Mouse (Mus musculus) layer of hippocampus, adult 8-10 months (tissue): ENCODE measurements around the gene Marveld3. TPM values are rescaled to one million over a fixed set of nuclear protein-coding genes. Genes with fewer than 3 reads are reported as not detected.

Experiments used
- DNase-seq, 2 experiments: peaks; one replicate each; pipeline ENCODE4 v3.0.0; 2022; ENCODE audit warnings: low spot score in 2 of 2
- total RNA-seq, 4 experiments: library from RNA; stranded (reverse); gene quantifications; 2 replicates each; pipeline ENCODE4 v1.2.4; 2022

Marveld3 gene
- under 1 TPM in 2 of 4 experiments, not detected in 2; 0.20 to 0.25 TPM for total RNA-seq

- DNase-seq: no peak
Observed at GRCm38 (mm10) chr8:109961693-109962367, at the start of gene Marveld3. Gene Marveld3 (minus strand): TSS chr8:109962203.

GRCm38 (mm10) chr8:110010868-110011267, 48.9 kb upstream of the Marveld3 start:
- DNase-seq: peak in 1 of 2 experiments; percentile 45

GRCm38 (mm10) chr8:110008995-110009446, 47.0 kb upstream of the Marveld3 start:
- DNase-seq: no peak

- DNase-seq: no peak
Observed at GRCm38 (mm10) chr8:110008228-110008994, 46.4 kb upstream of the Marveld3 start.

GRCm38 (mm10) chr8:110006312-110007023, 44.5 kb upstream of the Marveld3 start:
- DNase-seq: peak in 1 of 2 experiments; percentile 31

- DNase-seq: no peak
Observed at GRCm38 (mm10) chr8:110004300-110004699, 42.3 kb upstream of the Marveld3 start.

- DNase-seq: no peak
Observed at GRCm38 (mm10) chr8:110002953-110003352, 41.0 kb upstream of the Marveld3 start.

- no peak for DNase-seq
Observed at GRCm38 (mm10) chr8:109999974-110000373, 38.0 kb upstream of the Marveld3 start.

- DNase-seq: no peak
Observed at GRCm38 (mm10) chr8:109998066-109998465, 36.1 kb upstream of the Marveld3 start.

- no peak for DNase-seq
Observed at GRCm38 (mm10) chr8:109997381-109997780, 35.4 kb upstream of the Marveld3 start.

GRCm38 (mm10) chr8:109992951-109993350, 30.9 kb upstream of the Marveld3 start:
- DNase-seq: no peak

- DNase-seq: no peak
Observed at GRCm38 (mm10) chr8:109992166-109992565, 30.2 kb upstream of the Marveld3 start.

- no peak for DNase-seq
Observed at GRCm38 (mm10) chr8:109990224-109990623, 28.2 kb upstream of the Marveld3 start, which contains the start of gene Tat. Gene Tat (plus strand): TSS chr8:109990437.

- no peak for DNase-seq
Observed at GRCm38 (mm10) chr8:109989151-109989550, 27.1 kb upstream of the Marveld3 start.

GRCm38 (mm10) chr8:109987776-109988175, 25.8 kb upstream of the Marveld3 start:
- no peak for DNase-seq

- DNase-seq: no peak
Observed at GRCm38 (mm10) chr8:109986384-109986783, 24.4 kb upstream of the Marveld3 start.

- DNase-seq: peak in 1 of 2 experiments; percentile 38
Observed at GRCm38 (mm10) chr8:109983944-109984343, 21.9 kb upstream of the Marveld3 start.

GRCm38 (mm10) chr8:109982386-109983105, 20.5 kb upstream of the Marveld3 start:
- DNase-seq: no peak

GRCm38 (mm10) chr8:109979339-109979738, 17.3 kb upstream of the Marveld3 start:
- no peak for DNase-seq

- no peak for DNase-seq
Observed at GRCm38 (mm10) chr8:109972901-109973300, 10.9 kb upstream of the Marveld3 start.

- no peak for DNase-seq
Observed at GRCm38 (mm10) chr8:109970323-109970722, 8.3 kb upstream of the Marveld3 start.
